Mouse (Mus musculus) ES-E14 (cell line): ENCODE measurements around the gene Mgat2. TPM values are rescaled to one million over a fixed set of nuclear protein-coding genes. Genes with fewer than 3 reads are reported as not detected.
A peak's percentile ranks its signal among the peaks of the same experiment; 100 is the strongest.

Experiments
- DNase-seq: peaks from one replicate; pipeline ENCODE4 v3.0.0-alpha.2; 2013; ENCODE audit warnings: low read depth, low spot score
- H3K27ac ChIP-seq: 2 replicates; pipeline ENCODE4 v1.5.1; 2012; ENCODE audit warnings: low read depth, mild to moderate bottlenecking, low read length, moderate library complexity, mixed read lengths; ENCODE audit not compliant: poor library complexity, insufficient read depth, severe bottlenecking
- H3K36me3 ChIP-seq: 2 replicates; pipeline ENCODE4 v1.6.1; 2012; ENCODE audit warnings: mild to moderate bottlenecking, low read length, moderate library complexity, mixed read lengths; ENCODE audit not compliant: control insufficient read depth, poor library complexity, insufficient read depth, severe bottlenecking
- H3K4me1 ChIP-seq, 2 experiments: fragments of 150-350 bp in 1 of 2; sonication (generic) in 1 of 2; 2 replicates each; pipeline ENCODE4 v1.6.1; 2012; ENCODE audit warnings: low read length in 2 of 2, mild to moderate bottlenecking in 1 of 2, mixed read lengths in 1 of 2; ENCODE audit not compliant: control insufficient read depth in 2 of 2, insufficient read depth in 2 of 2, poor library complexity in 1 of 2
- H3K4me3 ChIP-seq, 2 experiments: fragments of 150-350 bp in 1 of 2; sonication (generic) in 1 of 2; 2 replicates each; pipeline ENCODE4 v1.5.1; 2012; ENCODE audit warnings: low read length in 2 of 2, low read depth in 1 of 2, mild to moderate bottlenecking in 1 of 2, mixed read lengths in 1 of 2; ENCODE audit not compliant: insufficient read depth in 1 of 2, poor library complexity in 1 of 2, severe bottlenecking in 1 of 2
- H3K9ac ChIP-seq: 2 replicates; pipeline ENCODE4 v1.6.1; 2012; ENCODE audit warnings: low read depth, mild to moderate bottlenecking, low read length, mixed read lengths; ENCODE audit not compliant: poor library complexity, insufficient read depth, severe bottlenecking
- H3K9me3 ChIP-seq: fragments of 150-350 bp; sonication (generic); 2 replicates; pipeline ENCODE4 v1.6.1; 2012; ENCODE audit warnings: low read depth, mild to moderate bottlenecking, low read length; ENCODE audit not compliant: control insufficient read depth, insufficient read depth
- CHD2 ChIP-seq: IDR thresholded peaks from 2 replicates; pipeline ENCODE4 v1.6.1; 2014; ENCODE audit warnings: mild to moderate bottlenecking, low read depth, low read length, inconsistent platforms
- HCFC1 ChIP-seq: IDR thresholded peaks from 2 replicates; pipeline ENCODE4 v1.6.1; 2012; ENCODE audit warnings: low read length, inconsistent platforms, borderline replicate concordance; ENCODE audit not compliant: insufficient read depth
- MAFK ChIP-seq: IDR thresholded peaks from 2 replicates; pipeline ENCODE4 v1.6.1; 2014; ENCODE audit warnings: mild to moderate bottlenecking, low read depth, low read length, inconsistent platforms; ENCODE audit not compliant: insufficient read depth
- ZC3H11A ChIP-seq: IDR thresholded peaks from 2 replicates; pipeline ENCODE4 v1.6.1; 2012; ENCODE audit warnings: low read depth, mild to moderate bottlenecking, inconsistent platforms, low read length, borderline replicate concordance
- ZNF384 ChIP-seq: IDR thresholded peaks from 2 replicates; pipeline ENCODE4 v1.6.1; 2012; ENCODE audit warnings: low read depth, low read length, inconsistent platforms
- in situ Hi-C, 2 experiments: fragments of 600-800 bp; cut with MboI; formaldehyde crosslinking; loops; one replicate each; pipeline ENCODE4 v1.15.1; 2025; ENCODE audit warnings: low sequenced_read_pairs in 2 of 2, inconsistent platforms in 1 of 2; ENCODE audit not compliant: unreplicated experiment in 2 of 2
- total RNA-seq: library from RNA; depleted of rRNA; stranded (reverse); fragments of 300-350 nt; gene quantifications from 2 replicates; pipeline ENCODE4 v1.2.3, GENCODE M21; 2012

Gene Mgat2
- total RNA-seq, 1 experiment, result 56.8 TPM

DNA sequence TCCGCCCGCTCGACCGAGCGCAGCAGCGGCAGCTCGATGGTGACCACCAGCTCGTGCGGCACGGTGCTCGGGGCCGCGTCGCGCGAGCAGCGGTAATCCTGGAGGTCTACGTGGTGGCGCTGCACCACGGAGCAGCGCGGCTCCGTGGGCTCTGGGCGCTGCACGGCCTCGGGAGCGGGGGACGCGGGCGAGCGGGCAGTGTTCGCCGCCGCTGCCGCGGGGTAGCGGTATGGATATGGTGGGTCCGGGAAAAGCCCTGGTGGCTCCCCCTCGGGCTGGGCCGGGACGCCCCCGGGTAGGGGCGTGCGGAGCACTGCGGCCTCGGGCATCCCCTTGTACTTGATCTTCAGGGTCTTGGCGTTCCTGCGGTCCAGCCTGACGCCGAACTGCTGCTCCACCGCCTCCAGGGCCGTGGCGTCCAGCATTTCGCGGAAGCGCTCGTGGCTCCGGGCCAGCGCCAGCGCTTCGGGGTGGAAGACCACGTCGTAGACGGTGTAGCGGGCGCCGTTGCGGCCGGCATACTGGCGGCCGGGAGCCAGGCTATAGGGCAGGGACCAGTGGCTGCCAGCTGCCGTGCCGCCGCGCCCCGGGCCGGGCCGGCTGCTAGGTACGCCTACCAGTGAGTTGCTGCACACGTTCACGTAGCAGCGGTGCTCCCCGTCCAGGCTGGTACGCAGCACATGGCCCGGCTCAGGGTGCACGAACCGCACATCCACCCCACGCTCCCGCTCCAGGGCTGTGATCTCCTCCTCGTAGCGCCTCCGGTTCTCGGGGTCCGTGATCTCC lies 13.6 kb downstream of the Mgat2 start:
- DNase-seq, result peak; percentile 20
- TF ChIP-seq ZC3H11A (no peak), HCFC1 (0 out of 2 replicates have a peak, but pooled peaks have one; percentile 2)
- Histone ChIP-seq H3K27ac (no peak overlapping the region), H3K9ac (peak overlapping the region; percentile 79), H3K4me1 (peaks cover 4% of the 10 kb centered on the region in 2 experiments; a peak in 1 of 4 replicates), H3K4me3 (peak overlapping the region; percentile 83 to 99), H3K36me3 (no peaks in the 10 kb centered on the region; the same call in 1 of the 2 replicates), H3K9me3 (no peaks in the 10 kb centered on the region)
- in situ Hi-C loops, result no loop called here

DNA sequence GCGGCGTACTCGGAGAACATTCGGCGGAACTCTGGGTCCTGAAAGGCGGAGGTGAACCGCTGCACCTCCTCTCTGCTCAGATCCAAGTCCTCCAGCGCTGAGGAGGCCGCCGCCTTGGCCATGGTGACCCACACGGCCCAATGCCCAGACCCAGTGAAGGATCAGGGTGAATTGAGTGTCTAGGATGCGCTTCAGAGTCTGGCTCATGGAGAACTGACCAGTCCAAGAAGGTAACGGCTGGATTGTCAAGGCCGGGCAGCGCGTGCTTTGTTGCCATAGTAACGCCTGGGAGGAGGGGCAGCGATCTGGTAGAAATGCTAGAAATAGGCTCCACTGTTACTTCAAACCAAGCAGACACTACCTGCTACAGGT lies 14.2 kb downstream of the Mgat2 start, which contains the start of gene Dnaaf2:
Gene Dnaaf2, minus strand, starts transcription at position 266 of the 372 bp plus-strand sequence.
- H3K9me3 ChIP-seq, result no peaks in the 10 kb centered on the region
- in situ Hi-C loops, result no loop called here

DNA sequence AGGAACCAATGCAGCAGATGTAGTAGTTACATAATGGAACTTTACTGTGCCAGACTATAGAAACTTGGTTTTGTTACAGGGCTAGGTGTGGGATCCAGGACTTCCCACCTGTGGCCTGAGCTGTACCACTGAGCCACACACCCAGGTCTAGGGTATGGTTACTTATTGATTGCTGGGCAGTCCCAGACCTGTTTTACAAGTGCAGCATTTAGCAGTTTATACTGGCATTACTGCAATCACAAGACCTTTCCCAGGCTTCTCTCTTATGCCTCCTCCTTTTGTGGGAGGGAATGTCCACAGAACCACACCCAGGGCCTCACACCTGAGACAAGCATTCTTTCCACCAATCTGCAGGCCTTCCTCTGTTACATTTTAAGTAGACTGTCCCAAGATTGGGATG lies 15.0 kb downstream of the Mgat2 start:
- TF ChIP-seq CHD2 (no peak), MAFK (no peak), ZC3H11A (no peak), ZNF384 (no peak), HCFC1 (no peak)
- H3K4me3 ChIP-seq, result no peak overlapping the region
- H3K36me3 ChIP-seq, result peaks cover under 1% of the 10 kb centered on the region; the same call in 1 of the 2 replicates

More for the DNA sequence above, 14.2 kb downstream of the Mgat2 start, which contains the start of gene Dnaaf2:
- no peaks in the 10 kb centered on the region; the same call in 1 of the 2 replicates for H3K36me3 ChIP-seq
- no peak within 1 kb of the TSS for H3K27ac ChIP-seq
- TF ChIP-seq CHD2 (no peak), ZNF384 (no peak), ZC3H11A (no peak), MAFK (no peak), HCFC1 (no peak)
- DNase-seq, result peak; percentile 44
- peak within 1 kb of the TSS; percentile 79 for H3K9ac ChIP-seq
- peak within 1 kb of the TSS; percentile 83 to 99 for H3K4me3 ChIP-seq
- H3K4me1 ChIP-seq, result peaks cover 4% of the 10 kb centered on the region in 2 experiments; a peak in 1 of 4 replicates

DNA sequence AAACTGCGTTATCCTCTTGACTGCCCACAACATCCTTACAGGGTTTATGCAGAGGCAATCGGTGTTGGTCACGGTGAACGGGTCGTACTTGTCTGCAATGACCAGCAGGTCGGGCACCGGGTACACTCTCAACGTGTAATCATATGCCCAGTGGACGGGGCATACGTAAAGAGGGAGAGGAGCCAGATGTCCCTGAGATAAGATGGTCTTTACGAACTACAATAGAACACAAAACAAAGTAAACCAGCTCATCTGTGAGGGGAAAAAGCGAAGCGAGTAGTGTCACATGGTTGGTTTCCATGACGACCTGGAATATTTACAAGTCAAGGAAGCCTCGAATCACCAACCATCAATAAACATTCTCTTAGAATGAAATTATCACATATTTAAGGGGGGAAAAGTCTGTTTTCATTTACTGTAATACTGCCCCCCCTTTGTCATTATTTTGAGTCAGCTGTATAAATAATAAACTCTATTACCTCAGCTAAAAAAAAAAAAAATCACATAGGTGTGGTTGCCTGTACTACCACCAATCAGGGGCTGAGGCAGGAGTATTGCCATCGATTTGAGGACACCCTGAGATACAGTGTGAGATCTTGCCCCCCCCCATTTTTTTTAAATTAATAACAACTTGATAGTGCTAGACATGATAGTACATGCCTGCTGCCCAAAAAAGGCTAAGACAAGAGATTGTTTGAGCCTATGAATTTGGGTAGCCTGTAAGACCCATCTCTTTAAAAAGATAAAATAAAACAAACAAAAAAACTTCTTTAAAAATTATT lies 20.3 kb downstream of the Mgat2 start, which contains the start of gene Gm49384:
Gene Gm49384, minus strand, starts transcription at position 216 of the 782 bp plus-strand sequence.
- Histone ChIP-seq H3K4me1 (peaks cover 0 to 3% of the 10 kb centered on the region in 2 experiments; a peak in 1 of 4 replicates), H3K9me3 (no peaks in the 10 kb centered on the region), H3K36me3 (peaks cover 9% of the 10 kb centered on the region), H3K27ac (no peak within 1 kb of the TSS), H3K9ac (no peak within 1 kb of the TSS), H3K4me3 (no peak within 1 kb of the TSS)
- in situ Hi-C loops, result no loop called here
- no peak for TF ChIP-seq ZC3H11A
- no peak; the same call in 1 of the 2 replicates for TF ChIP-seq ZNF384
- TF ChIP-seq CHD2, result no peak
- no peak for TF ChIP-seq HCFC1
- TF ChIP-seq MAFK, result no peak
- DNase-seq, result no peak

More for the DNA sequence above, 15.0 kb downstream of the Mgat2 start:
- in situ Hi-C loops, result no loop called here
- Histone ChIP-seq H3K9me3 (no peaks in the 10 kb centered on the region), H3K9ac (no peak overlapping the region), H3K4me1 (peaks cover 4% of the 10 kb centered on the region in 2 experiments; a peak in 2 of 4 replicates), H3K27ac (no peak overlapping the region)
- DNase-seq, result no peak
